Mouse (Mus musculus): ENCODE results near the gene Gm39115.

DNA sequence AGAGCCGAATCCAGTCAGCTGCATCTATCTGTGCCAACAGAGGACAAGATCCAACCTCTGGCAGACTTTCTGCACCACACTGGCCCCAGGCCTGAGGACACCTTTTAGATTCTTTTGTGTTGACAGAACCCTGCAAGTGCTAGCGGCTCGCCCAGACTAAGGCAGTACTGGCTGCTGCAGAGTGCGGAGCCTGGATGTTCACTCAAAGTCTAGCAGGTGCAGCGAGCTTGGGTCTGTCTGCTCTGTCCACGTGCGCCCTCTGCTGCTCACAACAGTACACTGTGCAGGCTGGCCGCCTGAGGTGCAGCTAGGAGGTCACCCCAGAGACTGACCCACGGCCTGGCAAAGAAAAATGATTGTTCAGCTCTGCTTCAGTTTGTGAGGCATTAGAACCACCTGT, 38.1 kb downstream of the Gm39115 start:
- TF ChIP-seq POLR2A (IDR thresholded peaks at IDR 0.05; ENCODE audit: low read depth, low read length) (no peak), CTCF (IDR thresholded peaks at IDR 0.05; ENCODE audit: extremely low read depth, insufficient read length, insufficient replicate concordance, low read depth, low read length) (peak; percentile 91)

Data from small intestine, adult 2 months (tissue).